Mouse (Mus musculus) left cerebral cortex, adult 2 months (tissue): ENCODE data around the gene Lrrc27. TPM values are rescaled to one million over a fixed set of nuclear protein-coding genes. Genes with fewer than 3 reads are reported as not detected.
A peak's percentile ranks its signal among the peaks of the same experiment; 100 is the strongest.

Source experiments
- DNase-seq, 2 experiments: peaks; one replicate each; pipeline ENCODE4 v3.0.0; 2021 to 2022; ENCODE audit warnings: low spot score in 2 of 2, mixed read lengths in 1 of 2; ENCODE audit errors: extremely low spot score in 1 of 2
- H3K27ac ChIP-seq: fragments of 200-600 bp; 2 replicates; pipeline ENCODE4 v1.8.1; 2022
- H3K4me3 ChIP-seq: fragments of 200-600 bp; 2 replicates; pipeline ENCODE4 v1.8.1; 2022
- CTCF ChIP-seq: fragments of 200-600 bp; IDR thresholded peaks from 2 replicates; pipeline ENCODE4 v1.8.1; 2022; ENCODE audit warnings: antibody characterized with exemption, mild to moderate bottlenecking, moderate library complexity
- intact Hi-C: fragments of 180-260 bp; cut with DNase I; formaldehyde crosslinking; loops from one replicate; pipeline ENCODE4 v1.15.1; 2025
- total RNA-seq, 2 experiments: library from RNA; stranded (reverse); gene quantifications; 2 replicates each; pipeline ENCODE4 v1.2.3; 2021

The Lrrc27 gene
- total RNA-seq, 2 experiments from 2014 or later = 8.1 to 8.2 TPM

DNA sequence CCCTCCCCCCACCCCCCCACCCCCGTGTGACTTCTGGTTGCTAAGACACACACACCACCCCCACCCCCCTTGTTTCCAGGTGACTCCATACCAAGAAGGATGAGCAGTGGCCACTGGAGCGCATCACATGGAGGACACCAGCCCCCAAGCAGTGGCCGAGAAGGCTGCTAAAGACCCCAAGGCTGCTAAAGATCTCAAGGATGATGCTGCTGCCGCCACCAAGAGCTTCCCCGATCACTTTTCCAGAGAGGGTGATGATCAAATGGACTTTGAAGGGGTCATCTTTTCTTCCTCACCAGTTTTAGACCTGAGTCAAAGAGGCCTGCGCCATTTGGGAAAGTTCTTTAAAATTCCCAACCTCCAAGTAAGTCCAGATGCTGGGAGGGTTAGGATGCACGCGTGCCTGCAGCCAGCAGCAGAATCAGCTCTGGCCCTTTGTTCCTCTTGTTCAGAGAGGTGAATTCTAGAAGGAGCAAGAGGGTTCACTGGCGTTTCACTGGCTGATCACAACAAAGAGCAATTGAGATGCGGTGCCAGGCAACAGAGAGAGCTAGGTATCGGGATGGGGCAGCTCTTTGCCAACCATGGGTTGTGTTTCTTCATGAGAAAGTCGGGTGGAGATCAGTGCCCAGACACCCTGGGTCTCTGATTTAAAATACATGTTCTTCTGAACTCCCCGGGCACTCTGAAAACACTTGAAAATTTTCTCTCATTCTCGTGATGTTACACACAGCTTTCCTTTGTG, 2.0 kb downstream of the Lrrc27 start:
- Histone ChIP-seq H3K4me3 (no peak overlapping the region), H3K27ac (no peak overlapping the region)
- DNase-seq = no peak
- intact Hi-C loops = no loop called here
- TF ChIP-seq CTCF = no peak

DNA sequence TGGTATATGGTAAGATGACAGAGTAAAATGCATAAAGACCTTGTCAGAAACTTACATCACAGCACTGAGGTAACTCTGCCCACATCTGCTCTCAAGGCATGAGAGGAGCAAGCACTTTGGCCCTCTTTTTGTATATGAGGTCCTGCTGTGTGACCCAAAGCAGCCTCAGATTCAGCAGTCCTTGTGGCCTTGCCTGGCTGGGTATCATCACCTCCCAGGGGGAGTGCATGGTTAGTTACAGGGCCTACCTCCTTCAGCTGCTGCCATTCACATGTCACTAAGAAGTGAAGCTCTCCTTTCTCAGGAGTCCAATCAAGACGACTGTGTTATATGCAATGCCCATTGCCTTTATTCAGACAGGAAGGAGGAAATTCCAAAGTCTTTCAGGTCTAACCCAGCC, 2.7 kb downstream of the Lrrc27 start:
- intact Hi-C loops = no loop called here
- DNase-seq = no peak

DNA sequence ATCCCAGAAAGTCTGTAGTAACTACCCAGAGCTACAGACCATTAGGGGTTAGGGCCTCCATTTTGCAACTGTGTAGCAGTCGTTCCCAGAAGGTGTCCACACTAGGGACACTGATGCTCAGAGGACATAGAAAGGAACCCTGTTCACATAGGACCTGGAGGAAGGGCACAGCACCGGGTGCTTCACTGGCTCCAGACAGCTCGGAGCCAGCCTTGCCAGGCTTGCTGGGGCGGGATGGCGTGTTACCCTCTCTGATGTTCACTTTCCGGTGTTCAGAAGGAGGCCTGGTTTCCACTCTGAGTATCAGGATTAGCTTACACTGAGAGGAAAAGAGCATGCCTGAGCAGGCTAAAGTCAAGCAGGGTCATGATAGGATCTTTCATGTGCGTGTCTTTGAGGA, 3.2 kb downstream of the Lrrc27 start:
- no peak for TF ChIP-seq CTCF
- intact Hi-C loops = no loop called here
- H3K4me3 ChIP-seq = no peak overlapping the region
- H3K27ac ChIP-seq = no peak overlapping the region
- no peak for DNase-seq

More for the DNA sequence above, 2.7 kb downstream of the Lrrc27 start:
- H3K4me3 ChIP-seq = no peak overlapping the region
- TF ChIP-seq CTCF = no peak
- H3K27ac ChIP-seq = no peak overlapping the region

DNA sequence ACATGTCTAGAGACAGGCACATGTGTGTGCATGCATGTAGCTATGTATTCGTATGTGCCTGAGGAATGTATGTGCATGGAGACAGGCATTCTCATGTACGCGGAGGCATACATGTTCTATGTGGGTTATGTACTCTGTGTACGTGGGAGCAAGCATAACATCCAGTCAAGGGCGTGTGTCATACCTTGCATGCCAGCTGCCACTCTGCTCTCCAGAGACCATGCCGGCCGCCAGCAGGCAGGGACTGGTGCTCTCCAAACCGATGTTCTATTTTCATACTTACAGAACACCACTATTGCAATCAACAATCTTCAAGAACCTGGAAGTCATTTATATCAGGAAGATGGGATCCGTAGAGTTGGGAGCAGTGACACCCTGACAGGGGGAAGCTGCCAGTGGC, 3.7 kb downstream of the Lrrc27 start:
- no peak for TF ChIP-seq CTCF
- intact Hi-C loops = no loop called here
- no peak overlapping the region for H3K4me3 ChIP-seq
- DNase-seq = no peak
- no peak overlapping the region for H3K27ac ChIP-seq

DNA sequence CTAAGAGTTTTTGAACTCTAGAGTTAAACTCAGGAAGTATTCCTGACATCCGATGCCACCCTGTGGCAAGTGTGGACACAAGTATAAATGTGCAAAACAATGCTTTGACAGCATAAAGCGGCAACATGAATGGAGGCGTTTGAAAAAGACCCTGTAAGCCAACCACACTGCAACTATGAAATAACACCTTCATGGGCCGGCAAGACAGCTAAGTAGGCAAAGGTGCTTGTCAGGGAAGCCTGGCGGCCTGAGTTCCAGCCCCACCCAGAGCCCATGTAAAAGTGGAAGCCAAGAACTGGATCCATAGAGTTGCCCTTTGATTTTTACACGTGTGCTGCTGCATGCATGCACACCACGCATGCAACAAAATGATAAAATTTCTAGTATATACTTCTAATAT, 4.3 kb downstream of the Lrrc27 start:
- TF ChIP-seq CTCF = no peak; the same call in 1 of the 2 replicates
- intact Hi-C loops = no loop called here
- Histone ChIP-seq H3K4me3 (no peak overlapping the region), H3K27ac (no peak overlapping the region)
- no peak for DNase-seq

DNA sequence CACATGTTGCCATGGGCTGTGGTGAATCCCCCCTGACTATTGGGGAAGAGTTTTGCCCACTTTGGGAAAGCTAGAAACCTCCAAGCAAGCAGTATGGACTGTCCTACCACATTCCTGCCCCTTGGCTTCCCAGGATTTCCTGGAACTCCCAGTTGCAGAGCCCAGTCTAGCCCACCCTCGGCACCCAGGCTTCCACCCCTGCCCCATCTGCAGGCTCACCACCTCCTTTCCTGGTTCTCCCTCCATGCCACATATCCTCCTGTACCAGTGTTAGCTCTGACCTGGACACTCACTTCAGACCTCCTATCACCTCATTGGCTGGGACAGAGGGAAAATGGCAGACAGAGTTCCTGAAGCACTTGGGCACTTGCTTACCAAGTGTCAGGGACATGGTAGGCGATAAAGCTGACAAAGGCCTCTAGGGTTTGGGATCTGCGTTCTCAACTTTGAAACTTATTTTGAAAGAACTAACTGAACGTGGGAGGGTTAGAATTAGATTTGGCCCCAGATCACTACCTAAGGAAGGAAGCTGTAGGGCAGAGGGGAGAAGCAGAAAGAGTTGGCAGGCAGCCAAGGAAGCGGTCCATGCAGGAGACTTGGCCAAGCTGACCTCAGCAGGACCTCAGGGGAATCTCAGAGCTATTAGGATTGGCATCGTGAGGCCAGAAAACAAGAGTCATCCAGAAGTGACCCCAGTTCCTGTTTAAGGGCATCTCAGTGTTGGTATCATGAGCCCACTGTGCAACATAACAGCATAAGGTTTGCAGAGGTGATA, 6.0 kb downstream of the Lrrc27 start:
- TF ChIP-seq CTCF = no peak
- no peak for DNase-seq
- no peak overlapping the region for H3K27ac ChIP-seq
- intact Hi-C loops = no loop called here
- no peak overlapping the region for H3K4me3 ChIP-seq

DNA sequence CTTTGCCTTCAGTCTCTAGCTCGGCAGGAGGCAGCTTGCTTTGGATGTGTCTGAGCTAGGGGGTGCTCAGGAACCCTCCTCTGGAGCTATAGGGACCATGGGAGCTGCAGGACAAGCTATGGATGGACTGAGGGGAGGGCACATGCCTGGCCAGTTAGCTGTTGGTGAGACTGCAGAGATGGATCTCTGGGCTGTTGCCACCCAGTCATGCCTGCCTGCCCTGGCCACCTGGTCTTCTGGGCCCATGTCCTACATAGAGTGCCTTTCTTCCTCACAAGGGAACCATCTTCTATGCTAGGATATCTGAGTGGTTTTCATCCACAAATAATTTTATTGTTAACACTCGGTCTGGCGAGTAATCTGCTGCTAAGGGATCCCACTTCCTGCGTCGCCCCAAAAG, 6.7 kb downstream of the Lrrc27 start:
- no peak for DNase-seq
- Histone ChIP-seq H3K27ac (no peak overlapping the region), H3K4me3 (no peak overlapping the region)
- intact Hi-C loops = no loop called here
- no peak for TF ChIP-seq CTCF

DNA sequence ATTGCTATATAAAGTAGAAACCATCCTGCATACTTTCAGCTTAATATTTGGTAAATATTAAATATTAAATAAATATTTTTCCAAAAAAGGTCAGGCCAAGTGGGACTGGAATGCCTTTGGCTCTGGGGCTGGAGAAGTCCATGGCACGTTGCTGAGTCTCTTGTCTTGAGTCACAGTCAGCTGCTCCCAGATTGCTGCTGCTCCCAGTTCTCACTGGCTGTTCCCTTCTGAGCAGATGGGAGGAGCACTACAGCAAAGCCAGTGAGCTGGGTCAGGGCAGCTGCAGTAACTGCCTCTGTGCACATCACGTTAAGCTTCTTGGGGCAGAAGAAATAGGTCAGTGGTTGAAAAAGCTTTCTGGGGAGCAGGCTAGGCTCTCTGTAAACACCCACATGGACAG, 7.5 kb downstream of the Lrrc27 start:
- intact Hi-C loops = no loop called here
- no peak; the same call in 1 of the 2 replicates for TF ChIP-seq CTCF

DNA sequence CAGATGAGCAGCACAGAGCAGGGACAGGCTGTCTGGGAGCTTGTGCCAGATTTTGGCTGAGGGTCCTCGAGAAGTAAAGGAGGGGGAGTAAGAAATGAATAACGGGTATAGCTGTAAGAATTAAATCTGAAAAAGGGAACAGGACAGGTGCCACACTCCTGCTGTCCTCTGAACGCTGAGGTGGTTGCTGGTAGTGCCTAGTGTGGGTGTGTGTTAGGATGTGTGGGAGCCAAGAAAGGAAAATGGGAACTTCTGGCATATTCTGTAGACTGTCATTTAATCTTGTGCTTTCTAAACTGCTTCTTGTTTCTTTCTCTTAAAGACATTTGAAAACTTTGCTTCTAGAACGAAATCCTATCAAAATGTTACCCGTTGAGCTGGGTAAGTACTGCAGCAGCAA, 8.3 kb downstream of the Lrrc27 start:
- intact Hi-C loops = no loop called here
- no peak for TF ChIP-seq CTCF
- H3K4me3 ChIP-seq = no peak overlapping the region
- no peak overlapping the region for H3K27ac ChIP-seq
- no peak for DNase-seq

More for the DNA sequence above, 7.5 kb downstream of the Lrrc27 start:
- Histone ChIP-seq H3K27ac (0 out of 2 replicates have a peak overlapping the region, but pooled peaks have one; percentile 15), H3K4me3 (no peak overlapping the region)
- no peak for DNase-seq

DNA sequence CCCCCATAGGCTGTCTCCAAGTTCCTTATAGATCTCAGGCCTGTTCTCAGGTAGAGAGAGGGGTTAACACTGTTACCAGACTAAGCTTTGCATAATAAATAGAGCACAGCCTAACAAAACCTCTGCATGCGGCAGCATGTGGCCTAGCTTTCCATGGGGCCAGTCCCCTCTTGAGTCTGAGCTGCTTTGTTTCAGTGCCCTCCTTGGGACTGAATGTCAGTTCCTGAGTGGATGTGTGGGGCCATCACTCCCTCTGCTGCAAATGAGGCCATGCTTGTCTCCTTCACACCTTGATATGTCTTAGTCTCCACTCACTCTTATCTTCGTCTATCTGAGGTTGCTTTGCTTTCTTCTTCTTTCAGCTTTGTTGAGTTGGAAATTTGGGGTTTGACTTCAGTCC, 9.1 kb downstream of the Lrrc27 start:
- Histone ChIP-seq H3K4me3 (no peak overlapping the region), H3K27ac (no peak overlapping the region)
- TF ChIP-seq CTCF = no peak
- DNase-seq = no peak
- intact Hi-C loops = no loop called here

DNA sequence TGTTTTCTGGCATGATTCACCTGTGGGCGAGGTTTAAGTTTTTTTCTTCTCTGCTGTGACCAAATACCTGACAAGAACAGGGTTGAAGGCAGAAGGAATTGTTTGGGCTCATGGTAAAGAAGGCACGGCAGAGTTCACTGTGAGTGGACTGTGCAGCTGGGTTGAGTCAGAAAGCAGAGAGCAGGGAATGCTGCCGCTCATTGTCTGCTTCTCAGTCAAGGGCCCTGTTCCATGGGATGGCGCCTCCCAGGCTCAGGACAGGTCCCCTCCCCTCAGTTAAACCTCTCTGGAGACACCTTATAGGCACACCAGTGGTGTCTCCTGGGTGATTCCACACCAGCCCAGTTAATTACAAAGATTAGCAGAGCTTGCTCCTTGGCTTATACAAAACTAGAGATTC, 9.6 kb downstream of the Lrrc27 start:
- DNase-seq = no peak
- intact Hi-C loops = no loop called here
- TF ChIP-seq CTCF = no peak
- no peak overlapping the region for H3K4me3 ChIP-seq
- no peak overlapping the region for H3K27ac ChIP-seq

DNA sequence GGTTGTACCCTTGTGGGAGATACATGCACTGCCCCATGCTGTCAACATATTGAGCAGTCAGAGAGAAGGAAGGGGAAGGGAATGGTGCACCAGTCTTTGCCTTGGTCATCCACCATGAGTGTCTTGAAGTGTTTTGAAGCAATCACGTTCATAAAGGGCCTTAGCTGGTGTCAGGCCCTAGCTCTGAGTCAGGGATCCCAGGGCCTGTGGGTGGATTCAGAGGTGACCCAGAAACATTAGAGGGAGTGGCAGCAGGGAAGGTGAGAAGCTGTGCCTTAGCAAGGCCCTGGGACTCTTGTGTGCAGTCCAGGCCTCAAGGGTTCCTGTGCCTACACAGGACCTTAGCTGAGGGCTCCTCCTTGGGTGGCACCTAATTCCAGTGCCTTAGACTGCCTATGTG, 11.3 kb downstream of the Lrrc27 start:
- no peak for TF ChIP-seq CTCF

DNA sequence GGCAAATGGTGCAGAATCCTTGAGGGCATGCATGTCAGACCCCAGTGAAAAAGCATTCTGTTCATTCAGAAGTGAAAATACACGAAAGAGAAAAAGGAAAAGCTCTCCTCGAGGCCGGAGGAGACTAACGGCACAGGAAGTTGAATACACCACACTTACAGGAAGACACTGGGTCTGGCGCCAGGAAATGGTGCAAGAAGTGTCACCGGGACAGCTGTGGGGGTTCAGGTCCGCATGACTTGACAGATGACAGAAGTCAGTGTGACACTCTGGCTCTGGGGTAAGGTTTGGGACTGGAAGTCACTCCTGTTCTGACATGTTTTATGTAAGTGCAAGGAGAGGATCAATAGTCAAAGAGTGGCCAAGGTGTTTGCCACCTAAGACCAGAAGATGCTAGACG, 11.9 kb downstream of the Lrrc27 start:
- Histone ChIP-seq H3K4me3 (no peak overlapping the region), H3K27ac (no peak overlapping the region)
- no peak for DNase-seq
- intact Hi-C loops = no loop called here
- no peak for TF ChIP-seq CTCF

More for the DNA sequence above, 11.3 kb downstream of the Lrrc27 start:
- intact Hi-C loops = no loop called here
- H3K27ac ChIP-seq = no peak overlapping the region
- no peak overlapping the region for H3K4me3 ChIP-seq
- no peak for DNase-seq
